Mouse (Mus musculus) cerebellum, adult 2 months (tissue): ENCODE results near the gene Hopx.

Source experiments
- CTCF ChIP-seq: fragments of 200-500 bp; IDR thresholded peaks from 2 replicates; pipeline ENCODE4 v1.5.1; 2011; ENCODE audit warnings: low read depth, mild to moderate bottlenecking, control low read depth, low read length, moderate library complexity, borderline replicate concordance; ENCODE audit not compliant: insufficient read depth
- POLR2A ChIP-seq: fragments of 200-500 bp; IDR thresholded peaks from 2 replicates; pipeline ENCODE4 v1.6.1; 2011; ENCODE audit warnings: low read length, control low read depth, borderline replicate concordance; ENCODE audit not compliant: insufficient read depth

- TF ChIP-seq POLR2A (no peak), CTCF (no peak)
Observed at GRCm38 (mm10) chr5:77060363-77060762, 54.6 kb downstream of the Hopx start.
